Mouse (Mus musculus) heart, postnatal 10 days (tissue): ENCODE data around the gene Clock. TPM values are rescaled to one million over a fixed set of nuclear protein-coding genes. Genes with fewer than 3 reads are reported as not detected.

Experiments
- DNase-seq, 2 experiments: peaks; one replicate each; pipeline ENCODE4 v3.0.0; 2021
- intact Hi-C: fragments of 180-260 bp; cut with DNase I; formaldehyde crosslinking; loops from one replicate; pipeline ENCODE4 v1.15.1; 2025
- total RNA-seq, 2 experiments: library from RNA; stranded (reverse); gene quantifications; 2 replicates each; pipeline ENCODE4 v1.2.3; 2021

Gene Clock
- 10 to 100 TPM; 36.8 to 39.4 TPM for total RNA-seq

DNA sequence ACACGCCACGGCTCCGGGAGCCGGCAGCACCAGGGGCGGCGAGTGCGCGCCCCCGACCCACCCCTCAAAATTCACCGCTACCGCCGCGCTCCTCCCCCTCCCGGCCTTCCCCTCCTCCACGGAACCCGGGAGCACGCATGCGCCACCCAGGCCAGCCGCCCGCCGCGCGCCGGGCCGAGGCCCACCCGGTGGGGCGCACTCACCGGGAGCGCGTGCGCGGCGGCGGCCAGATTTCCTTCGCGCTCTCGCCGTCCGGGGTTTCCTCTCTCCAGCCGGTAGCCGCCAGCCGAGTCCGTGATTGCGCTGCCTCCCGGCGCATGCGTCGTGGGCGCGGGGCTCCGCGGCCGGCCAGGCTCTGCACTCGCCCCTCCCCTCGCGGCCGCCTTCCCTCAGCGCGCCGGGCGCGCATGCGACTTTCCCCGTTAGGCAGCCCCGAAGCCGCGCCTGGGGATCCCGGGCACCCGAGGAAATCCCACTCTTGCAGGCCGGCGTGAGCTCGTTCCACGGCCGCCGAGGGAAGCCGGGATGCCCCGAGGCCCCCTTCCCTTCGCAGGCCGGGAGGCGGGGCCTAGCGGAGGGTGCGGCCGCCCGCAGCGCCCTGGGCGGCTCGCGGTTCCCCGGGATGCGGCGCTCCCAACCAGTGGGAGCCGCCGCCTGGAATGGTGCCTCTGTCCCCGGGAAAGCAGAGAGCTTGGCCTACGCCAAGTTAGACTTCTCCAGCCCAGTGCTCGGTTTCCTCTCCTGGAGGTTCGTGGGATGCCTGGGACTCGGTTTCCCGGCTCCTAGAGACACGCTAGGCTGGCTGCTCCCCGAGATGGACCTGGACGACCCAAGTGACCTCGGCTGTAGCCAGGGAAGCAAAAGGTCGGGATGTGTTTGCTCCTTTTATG lies at the start of gene Clock:
Gene Clock, minus strand, starts transcription at position 341 of the 890 bp plus-strand sequence.
- peak; percentile 93 to 94 for DNase-seq
- intact Hi-C loops: loop anchor here (5.0 to 10.0 kb wide), 3 partner anchors 162 to 440 kb away; partner anchors contain the start of gene Srd5a3

DNA sequence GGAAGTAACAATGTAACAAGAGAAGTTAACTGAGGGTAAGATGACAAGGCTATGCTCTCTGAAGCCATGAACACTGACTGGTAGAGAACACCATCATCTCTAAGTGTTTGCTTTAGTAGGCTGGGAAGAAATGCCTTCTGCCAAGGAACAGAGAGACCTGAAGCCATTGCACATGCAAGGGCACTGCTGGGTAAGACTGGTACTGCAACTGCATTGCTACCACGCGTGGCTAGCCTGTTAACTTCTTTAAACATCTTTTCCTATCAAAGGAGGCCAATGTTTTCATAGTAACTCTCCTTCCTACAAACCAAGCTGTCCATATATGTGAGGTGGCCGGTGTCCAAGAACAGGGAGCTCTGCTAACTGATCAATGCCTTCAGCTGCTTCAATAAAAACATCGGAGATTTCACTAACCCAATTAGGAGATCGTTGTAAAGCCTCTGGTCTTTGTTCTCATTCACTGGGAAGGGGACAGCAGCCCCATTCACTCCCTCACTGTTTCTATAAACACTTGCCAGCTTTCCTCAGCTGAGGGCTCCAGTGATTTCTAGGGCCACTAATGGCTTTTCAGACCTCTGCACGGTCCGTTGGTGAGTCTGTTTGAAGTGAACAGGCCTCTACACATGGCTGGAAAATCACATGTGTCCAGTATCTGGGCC lies 47.5 kb upstream of the Clock start:
- DNase-seq: no peak
- intact Hi-C loops: no loop called here

DNA sequence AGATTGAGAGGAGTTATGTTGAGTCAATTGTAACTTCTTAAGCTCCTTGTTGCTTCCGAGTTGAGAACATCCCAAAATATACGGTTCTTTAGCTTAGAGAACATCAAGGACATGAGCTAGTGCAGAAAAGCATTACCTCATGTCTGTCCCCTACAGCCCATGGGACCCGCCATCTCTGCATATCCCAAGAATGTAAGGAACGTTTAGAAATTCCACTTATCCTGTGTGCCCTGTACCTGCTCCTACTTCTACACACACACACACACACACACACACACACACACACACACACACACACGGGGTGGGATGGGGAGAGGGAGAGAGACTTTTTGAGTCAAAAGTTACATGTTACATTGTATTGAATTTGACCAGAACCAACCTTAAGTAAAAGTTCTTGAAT lies 46.9 kb upstream of the Clock start:
- DNase-seq: no peak
- intact Hi-C loops: no loop called here

DNA sequence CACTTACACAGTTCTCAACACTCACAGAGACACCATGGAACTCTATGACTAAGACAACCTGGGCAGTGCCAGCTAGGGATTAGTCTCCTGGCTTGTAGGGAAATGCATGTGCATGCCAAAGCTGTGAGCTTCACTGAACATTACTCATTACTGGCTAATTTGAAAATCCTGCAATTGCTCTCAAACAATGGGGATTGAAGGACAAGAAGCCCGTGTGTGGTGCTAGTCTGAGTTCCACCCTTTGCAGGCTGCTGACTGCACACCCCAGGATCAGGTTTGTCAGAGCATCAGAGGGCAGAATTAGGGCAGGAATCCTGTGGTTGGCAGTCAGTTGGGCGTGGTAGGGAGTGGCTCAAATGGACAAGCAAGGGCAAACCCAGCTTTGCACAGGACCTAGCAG lies 41.5 kb upstream of the Clock start:
- intact Hi-C loops: no loop called here
- DNase-seq: no peak

DNA sequence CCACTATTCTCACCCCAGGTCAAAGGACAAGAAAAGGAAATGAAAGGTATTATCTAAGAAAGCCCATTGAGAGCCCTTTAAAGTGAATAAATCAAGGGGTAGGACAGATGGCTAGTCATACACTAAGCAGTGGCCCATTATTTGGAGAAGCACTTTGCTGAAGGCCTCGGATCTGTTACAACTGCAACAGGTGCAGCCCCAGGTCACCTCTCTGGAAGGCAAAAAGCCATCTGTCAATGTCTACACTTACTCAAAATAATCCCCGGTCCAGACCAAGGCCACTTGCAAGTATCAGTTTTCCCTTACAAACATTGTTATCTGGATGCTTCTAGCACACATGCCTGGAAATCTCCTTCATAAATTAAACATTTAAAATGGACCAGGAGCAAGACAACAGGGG lies 36.3 kb upstream of the Clock start:
- DNase-seq: no peak
- intact Hi-C loops: no loop called here

DNA sequence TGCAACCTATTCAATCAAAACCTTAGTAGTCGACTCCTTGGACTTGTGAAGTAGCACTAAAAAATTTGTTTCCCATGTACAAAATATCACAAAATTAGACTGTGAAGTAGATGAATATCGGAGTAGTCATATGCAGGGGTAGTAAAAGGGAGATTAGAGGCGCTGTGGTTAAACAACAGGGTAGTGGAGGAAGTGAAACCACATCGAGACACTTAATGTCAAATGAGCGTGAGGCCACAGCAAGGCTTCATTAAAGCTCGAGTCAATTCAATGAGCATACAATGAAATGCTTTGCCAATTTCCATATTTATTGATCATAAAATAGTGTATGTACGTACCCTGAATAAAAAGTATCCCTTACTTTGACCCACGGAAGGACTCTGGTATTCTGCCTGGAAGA lies 32.5 kb upstream of the Clock start:
- intact Hi-C loops: no loop called here
- DNase-seq: no peak

DNA sequence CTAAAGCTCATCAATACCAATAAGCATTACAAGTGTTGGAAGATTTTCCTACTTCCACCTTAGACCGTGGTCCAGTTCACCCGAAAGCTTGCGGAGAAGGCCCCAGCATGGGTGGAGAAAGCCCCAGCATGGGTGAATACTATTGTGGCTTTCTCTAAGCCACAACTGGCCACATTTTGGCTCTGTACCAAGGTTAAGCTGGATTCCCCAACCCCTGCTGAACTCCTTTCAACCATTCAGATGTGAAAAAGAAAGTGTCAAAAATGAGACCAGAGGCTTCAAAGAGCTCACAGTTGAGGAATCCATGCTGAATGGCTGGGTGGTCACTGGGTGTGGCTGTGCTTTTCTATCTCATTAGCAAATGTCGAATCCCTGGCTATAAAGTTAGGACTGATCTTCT lies 29.2 kb upstream of the Clock start:
- intact Hi-C loops: no loop called here

DNA sequence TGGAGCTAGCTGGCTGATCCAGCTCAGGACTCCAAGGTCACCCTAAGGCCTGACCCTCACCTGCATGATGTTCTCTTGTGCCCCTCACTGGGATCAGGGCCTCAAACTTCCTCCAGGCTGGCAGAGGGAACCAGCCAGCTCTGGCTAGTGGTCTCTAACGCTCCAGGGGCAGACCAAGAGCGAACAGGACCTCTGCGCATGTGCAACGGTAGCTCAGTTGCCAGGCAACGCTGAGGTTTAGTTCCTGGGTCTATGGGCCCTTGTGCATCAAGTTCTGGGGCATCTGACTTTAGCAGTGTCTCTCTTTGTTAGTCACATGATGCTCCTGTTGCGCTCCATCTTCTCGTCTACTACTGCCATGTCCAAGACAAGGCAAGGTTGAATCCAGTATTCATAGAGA lies 26.4 kb upstream of the Clock start, which contains the start of gene Pdcl2:
Gene Pdcl2, minus strand, starts transcription at position 204 of the 400 bp plus-strand sequence.
- DNase-seq: no peak
- intact Hi-C loops: no loop called here

More for the DNA sequence above, 29.2 kb upstream of the Clock start:
- no peak for DNase-seq

DNA sequence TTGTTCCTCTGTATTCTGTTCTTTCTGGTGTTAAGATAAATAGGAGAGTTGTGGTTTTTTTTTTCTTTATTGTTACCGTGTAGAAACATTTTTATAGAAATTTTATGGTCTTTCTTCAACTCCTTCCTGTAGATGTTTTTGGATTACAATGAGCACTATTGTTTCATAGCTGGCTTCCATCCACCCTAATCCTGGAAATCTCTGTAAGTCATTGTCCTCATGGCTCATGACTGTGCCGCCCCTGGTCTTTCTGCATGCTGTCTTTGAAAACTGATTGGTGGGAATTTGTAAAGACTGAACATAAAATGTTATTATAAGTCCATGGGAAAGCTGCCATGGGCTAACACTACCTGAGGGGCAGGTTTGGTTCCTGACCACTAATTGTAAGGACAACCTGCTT lies 22.7 kb upstream of the Clock start:
- intact Hi-C loops: no loop called here
- DNase-seq: no peak

DNA sequence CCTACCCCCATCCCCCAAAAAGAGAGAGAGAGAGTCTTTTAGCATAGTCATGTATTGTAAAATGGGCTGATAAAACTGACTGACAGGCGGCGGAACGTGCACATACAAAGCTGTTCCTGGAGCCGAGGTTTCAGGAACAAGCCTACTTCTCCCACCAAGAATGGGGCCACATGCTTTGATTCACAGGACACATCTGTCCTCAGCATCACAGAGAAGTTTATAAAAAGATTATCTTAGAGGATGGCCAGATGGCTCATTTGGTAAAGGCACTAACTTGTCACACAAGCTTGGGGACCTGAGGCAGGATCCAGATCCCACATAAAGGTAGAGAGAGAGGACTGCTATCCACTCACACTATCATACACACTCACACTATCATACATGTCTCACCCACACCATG lies 20.5 kb upstream of the Clock start:
- intact Hi-C loops: no loop called here
- no peak for DNase-seq

DNA sequence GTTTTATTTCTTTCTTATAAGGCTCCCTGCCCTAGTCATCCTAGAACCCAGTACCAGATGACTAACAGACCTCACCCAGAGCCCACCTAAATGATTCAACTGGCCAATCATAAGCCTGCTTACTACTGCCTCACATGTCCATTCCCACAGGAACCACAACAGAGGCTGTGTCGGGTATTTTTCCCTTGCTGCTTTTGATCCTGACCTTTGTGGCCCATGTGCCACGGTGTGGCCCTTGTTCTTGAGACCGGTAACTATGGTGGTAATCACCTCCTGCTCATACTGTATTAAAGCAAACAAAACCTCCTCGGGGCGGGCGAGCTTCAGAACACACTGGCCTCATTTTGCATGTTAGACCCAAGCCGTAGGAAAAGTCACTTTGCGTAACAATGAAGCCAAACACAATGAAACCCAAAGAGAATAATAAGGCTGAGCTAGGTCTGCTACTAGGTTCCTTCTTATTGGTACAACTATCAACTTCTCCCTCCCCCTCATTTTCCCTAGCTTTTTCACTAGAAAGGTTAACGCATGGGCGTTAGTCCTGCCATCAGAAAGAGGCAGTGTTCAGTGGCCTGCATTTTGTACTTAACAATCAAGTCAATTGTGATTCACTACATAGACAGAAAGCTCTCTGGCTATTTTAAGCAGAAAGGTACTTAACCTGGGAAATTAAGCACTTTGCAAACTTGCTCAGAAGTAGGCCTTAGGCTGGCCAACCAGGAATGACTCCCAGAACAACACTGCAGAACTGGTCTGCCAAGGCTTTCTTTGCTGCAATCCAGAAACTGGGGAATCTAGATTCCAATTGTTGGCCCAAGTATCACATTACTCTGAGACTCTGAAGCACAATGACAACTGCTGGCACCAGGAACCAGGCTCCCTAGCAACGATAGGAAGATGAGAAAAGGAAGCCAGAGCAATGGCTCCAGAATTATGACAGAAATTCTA lies 16.9 kb upstream of the Clock start:
- intact Hi-C loops: no loop called here
- DNase-seq: no peak

DNA sequence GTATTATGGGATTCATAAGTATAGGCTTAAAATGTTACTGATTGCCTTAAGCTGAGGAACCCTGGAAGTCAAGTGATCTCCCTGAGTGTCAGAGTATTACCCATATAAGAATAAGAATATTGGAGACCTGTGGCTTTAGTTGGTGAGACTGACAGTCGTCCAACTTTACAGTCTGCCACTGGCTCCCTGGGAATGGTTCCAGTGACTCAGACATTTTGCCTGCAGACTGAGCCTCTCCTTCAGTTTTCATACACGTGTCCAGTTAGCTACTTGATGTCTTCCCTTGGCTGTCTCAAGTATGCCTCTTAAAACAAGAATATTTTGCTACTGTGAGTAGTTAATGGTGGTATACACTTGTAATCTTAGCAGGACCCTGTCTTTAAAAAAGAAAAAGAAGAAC lies 3.6 kb upstream of the Clock start:
- DNase-seq: no peak
- intact Hi-C loops: loop anchor here (10.0 kb wide), 2 partner anchors 227 to 443 kb away; no protein-coding TSS in a partner anchor

DNA sequence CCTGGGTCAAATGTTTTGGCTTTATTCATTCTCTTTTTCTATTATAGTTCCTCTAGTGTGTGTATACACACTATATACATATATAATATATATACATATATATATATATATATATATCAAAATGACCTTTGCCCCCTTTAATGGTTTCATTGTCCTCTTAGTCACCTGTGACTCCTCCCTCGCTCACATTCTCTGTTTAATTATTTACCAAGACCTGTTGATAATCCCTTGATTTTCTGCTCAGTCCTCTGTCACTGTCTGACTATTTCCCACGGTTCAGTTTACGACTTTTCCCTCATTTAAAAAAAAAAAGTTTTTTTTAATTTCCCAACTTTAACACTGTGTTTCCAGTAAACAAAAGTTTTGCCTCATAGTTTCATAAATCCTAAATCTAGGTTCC lies 1.7 kb upstream of the Clock start:
- no peak for DNase-seq

DNA sequence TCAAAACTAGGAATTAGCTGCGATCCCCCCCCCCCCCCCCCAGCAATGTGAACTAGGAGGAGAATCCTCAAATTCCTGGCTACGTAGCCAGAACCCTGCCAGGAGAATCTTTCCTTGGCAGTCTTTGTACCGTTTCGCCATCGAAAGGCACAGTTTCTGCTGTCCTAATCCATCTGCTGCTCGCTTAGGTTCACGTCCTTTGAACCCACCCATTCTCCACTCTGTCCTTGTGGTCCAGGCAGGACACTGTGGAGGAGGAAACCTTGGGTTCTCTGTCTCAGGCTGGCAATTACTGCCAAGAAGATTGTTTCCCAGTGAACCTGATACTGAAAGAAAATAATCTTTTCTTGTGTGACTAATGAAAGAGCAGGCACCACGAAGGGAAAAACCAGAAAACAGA lies 1.0 kb upstream of the Clock start:
- DNase-seq: peak; percentile 15 to 26
- intact Hi-C loops: loop anchor here (10.0 kb wide), 2 partner anchors 229 to 441 kb away; no protein-coding TSS in a partner anchor

More for the DNA sequence above, 1.7 kb upstream of the Clock start:
- intact Hi-C loops: loop anchor here (10.0 kb wide), 2 partner anchors 229 to 441 kb away; no protein-coding TSS in a partner anchor

DNA sequence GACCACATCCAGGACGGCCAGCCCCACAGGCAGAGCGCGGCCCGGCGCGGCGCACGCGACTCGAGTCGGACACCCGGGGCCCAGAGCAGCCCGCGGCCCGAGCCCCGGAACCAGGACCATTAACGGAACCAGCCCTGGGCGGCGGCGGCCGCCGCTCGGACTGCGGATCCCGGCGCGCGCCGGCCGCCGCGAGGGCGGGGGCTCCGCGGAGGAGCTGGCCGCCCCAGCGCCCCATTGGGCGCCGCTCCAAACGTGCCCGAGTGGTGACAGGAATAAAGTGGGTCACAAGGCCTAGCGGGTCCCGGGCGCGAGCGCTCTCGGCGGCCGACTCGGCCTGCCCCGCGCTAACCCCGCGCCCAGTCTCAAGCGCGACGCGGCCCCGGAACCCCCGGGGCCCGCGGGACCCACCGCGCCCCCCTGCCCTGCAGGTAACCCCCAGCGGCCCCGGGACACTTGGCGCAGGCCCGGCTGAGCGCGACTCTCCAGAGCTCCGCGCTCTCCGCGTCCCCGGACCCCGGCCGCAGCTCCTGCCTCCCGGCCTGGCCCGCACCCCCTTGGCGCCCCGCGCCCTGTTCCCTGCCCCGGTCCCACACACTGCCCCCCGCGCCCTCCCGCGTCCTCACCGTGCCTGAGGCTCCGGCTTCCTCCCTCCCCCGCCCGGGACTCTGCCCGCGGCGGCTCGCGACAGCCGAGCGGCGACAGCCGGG lies 694 bp downstream of the Clock start:
- intact Hi-C loops: loop anchor here (5.0 to 10.0 kb wide), 3 partner anchors 162 to 439 kb away; partner anchors contain the start of gene Srd5a3

DNA sequence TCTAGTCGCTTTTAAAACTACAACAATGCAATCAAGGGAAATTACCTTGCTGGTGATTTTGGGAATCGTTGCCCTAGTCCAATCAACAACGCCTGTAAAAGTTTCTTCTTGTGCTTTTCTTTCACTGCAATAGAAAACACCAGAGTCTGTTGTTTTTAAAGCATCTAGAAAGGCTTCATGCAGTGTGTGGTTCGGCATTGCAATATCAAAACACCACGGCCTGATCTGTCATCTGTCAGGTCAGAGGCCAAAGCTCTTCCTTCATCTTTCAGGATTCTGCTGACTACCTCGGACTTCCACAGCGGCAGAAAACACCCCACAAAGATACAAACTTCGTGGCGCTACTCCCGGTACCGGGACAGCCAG lies 1.2 kb downstream of the Clock start:
- intact Hi-C loops: loop anchor here (5.0 to 10.0 kb wide), 3 partner anchors 161 to 439 kb away; partner anchors contain the start of gene Srd5a3
- DNase-seq: no peak

More for the DNA sequence above, 694 bp downstream of the Clock start:
- DNase-seq: peak; percentile 92

DNA sequence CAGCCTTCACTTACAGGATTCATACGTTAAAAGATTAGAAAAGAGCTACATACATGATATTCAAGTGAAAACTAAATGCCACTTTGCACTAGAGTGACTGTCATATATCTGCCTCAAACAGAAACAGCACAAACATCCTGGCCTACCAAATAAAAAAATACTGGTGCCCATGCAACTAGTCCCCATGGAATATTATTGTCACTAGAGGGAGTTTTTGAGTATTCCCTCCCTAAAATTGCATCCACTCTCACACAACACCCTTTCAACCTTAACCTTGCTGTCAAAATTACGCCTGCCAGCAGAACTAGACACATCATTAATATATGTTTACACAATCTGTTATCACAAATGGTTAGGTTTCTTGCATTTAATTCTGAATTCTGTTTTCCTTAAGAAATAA lies 2.6 kb downstream of the Clock start:
- intact Hi-C loops: loop anchor here (5.0 to 10.0 kb wide), 3 partner anchors 160 to 437 kb away; partner anchors contain the start of gene Srd5a3
- no peak for DNase-seq

DNA sequence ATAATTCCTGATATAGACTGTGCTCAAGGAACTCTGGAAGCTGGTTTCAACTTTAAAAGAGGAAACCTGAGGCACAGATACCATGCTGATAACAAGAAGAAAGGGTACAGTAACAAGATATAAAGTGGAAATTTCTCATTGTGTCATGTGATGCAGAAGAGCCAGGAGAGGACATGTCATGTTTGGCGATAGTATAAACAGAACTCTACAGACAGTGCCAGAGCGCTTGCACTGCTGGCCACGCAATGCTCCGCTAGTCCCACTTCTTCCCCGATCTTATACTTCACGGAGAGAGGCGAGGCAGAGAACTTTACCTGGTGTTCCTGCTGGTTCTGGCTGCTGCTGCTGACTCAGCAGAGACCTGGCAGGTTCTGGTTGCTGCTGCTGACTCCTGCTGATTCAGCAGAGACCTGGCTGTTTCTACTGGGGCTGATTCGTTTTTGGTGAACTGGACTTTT lies 15.3 kb downstream of the Clock start:
- intact Hi-C loops: no loop called here
- DNase-seq: no peak

DNA sequence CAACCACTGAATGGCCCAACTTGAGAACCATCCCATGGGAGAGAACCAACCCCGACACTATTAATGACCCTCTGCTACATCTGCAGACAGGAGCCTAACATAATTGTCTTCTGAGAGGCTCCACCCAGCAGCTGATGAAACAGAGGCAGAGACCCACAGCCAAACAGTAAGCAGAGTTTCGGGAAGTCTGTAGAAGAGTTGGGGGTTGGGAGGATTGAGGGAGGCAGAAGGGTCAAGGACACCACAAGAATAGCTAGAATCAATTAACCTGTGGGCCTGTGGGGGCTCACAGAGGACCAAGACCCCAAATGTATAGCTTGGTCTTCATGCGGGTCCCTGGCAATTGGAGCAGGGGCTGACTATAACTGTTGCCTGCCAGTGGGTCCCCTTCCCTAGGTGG lies 16.3 kb downstream of the Clock start:
- intact Hi-C loops: no loop called here
- no peak for DNase-seq

DNA sequence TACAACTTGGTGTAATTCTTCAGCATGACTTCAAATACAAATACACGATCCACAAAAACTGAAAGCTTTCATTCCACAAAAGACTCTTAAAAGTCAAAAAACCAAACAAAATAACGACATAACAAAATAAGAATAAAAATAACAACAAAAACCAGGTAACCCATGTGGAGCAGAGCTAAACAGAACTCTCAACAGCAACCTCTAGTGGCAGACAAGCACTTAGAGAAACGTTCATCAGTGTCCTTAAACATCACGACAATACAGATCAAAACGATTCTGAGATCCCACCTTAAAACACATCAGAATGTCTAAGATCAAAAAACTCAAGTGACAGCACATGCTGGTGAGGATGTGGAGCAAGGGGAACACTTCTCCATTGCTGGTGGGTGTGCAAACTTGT lies 17.5 kb downstream of the Clock start:
- no peak for DNase-seq
- intact Hi-C loops: no loop called here
